Mouse (Mus musculus): Measurements from ENCODE around the gene Ampd3. TPM values are rescaled to one million over a fixed set of nuclear protein-coding genes. Genes with fewer than 3 reads are reported as not detected.

Ampd3 gene
- polyA plus RNA-seq, 2 experiments: 7.0 to 7.1 TPM

DNA sequence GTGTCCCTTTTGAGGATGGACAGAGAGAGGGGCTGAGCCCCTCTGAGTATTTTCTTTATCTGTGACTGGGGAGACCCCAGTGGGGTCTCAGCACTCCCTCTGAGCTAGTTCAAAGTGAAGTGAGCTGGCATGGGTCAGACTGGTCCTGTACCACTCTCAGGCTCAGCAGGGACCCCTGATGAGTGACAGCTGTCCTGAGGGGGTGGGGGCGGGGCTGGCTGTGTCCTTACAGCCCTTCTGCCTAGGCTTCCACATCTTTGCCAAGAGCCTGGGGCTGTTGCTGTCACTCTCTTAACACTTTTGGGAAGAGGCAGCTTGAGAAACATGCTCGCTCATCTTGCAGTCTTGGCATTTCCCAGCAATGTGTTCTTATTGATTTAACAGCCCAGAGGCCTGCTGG is 27.8 kb upstream of the Ampd3 start:
- Histone ChIP-seq H3K4me1 (ENCODE audit: control insufficient read depth, insufficient read depth, low read length) (peaks cover 7% of the 10 kb centered on the region; the same call in 1 of the 2 replicates), H3K27ac (replicated peaks; ENCODE audit: low read depth, low read length) (no peak overlapping the region), H3K9ac (ENCODE audit: low read depth, low read length, severe bottlenecking) (no peak overlapping the region), H3K27me3 (ENCODE audit: control insufficient read depth, insufficient read depth, low read length) (no peaks in the 10 kb centered on the region), H3K4me3 (replicated peaks; ENCODE audit: low read length) (no peak overlapping the region), H3K9me3 (ENCODE audit: control insufficient read depth, low read length) (no peaks in the 10 kb centered on the region), H3K4me2 (replicated peaks; ENCODE audit: low read depth, low read length, severe bottlenecking) (no peak overlapping the region), H3K36me3 (ENCODE audit: control insufficient read depth, insufficient read depth, low read length) (no peaks in the 10 kb centered on the region)
- no peak for ATAC-seq (ENCODE audit: low FRiP score, low read depth)
- WGBS: 28% methylated on average over 2 of the region's 2 CpGs
- no peak for TF ChIP-seq POLR2A (IDR thresholded peaks at IDR 0.05; ENCODE audit: borderline replicate concordance, extremely low read depth, insufficient read depth, insufficient read length)
- DNase-seq (ENCODE audit: low spot score): peak; percentile 38

DNA sequence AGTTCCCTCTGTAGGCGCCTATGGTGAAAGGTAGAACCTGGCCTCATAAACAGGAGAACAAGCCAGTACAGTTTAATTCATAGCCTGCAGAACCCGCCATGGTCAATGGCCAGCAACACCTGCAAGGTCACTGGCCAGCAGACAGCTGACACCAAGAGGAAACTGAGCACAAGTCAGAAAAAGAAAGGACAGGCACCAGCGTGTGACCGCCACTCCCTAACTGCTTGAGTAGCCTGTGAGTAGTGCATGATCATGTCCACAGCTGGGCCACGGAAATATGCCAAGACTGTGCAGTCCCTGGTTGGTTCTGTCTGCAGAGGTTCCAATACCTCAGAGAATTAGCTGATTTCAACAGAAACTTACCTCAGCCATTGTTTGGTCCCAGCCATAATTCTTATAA is 26.0 kb upstream of the Ampd3 start:
- H3K9me3 ChIP-seq (ENCODE audit: control insufficient read depth, low read length): no peaks in the 10 kb centered on the region
- H3K4me1 ChIP-seq (ENCODE audit: control insufficient read depth, insufficient read depth, low read length): peaks cover 7% of the 10 kb centered on the region; the same call in 1 of the 2 replicates
- TF ChIP-seq POLR2A (IDR thresholded peaks at IDR 0.05; ENCODE audit: borderline replicate concordance, extremely low read depth, insufficient read depth, insufficient read length): no peak
- H3K36me3 ChIP-seq (ENCODE audit: control insufficient read depth, insufficient read depth, low read length): no peaks in the 10 kb centered on the region
- no peak overlapping the region for H3K9ac ChIP-seq (ENCODE audit: low read depth, low read length, severe bottlenecking)
- H3K27ac ChIP-seq (replicated peaks; ENCODE audit: low read depth, low read length): no peak overlapping the region
- no peak for ATAC-seq (ENCODE audit: low FRiP score, low read depth)
- no peak overlapping the region for H3K4me2 ChIP-seq (replicated peaks; ENCODE audit: low read depth, low read length, severe bottlenecking)
- 79% methylated on average over 5 of the region's 5 CpGs for WGBS
- no peak for DNase-seq (ENCODE audit: low spot score)
- no peak overlapping the region for H3K4me3 ChIP-seq (replicated peaks; ENCODE audit: low read length)
- H3K27me3 ChIP-seq (ENCODE audit: control insufficient read depth, insufficient read depth, low read length): no peaks in the 10 kb centered on the region

DNA sequence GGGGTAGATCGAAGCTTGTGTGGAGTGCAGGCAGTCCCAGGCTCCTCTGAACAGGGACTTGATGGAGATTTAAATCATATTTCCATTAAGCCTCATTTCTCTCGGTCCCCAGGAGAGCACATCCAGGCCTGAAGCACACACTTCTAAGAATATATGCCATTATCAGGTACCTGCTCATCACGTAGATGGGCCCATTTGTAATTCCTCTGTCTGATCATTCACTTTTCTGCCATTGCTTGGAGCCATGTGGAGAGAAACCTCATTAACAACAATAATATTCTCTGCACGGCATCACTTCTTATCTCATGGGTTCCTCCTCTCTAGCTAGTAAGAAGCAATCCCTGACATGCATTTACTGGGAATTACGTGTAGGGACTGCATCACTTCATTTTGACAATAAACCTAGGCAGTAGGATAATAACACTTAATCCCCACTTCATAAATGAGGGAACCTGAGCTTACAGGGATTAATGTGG is 21.9 kb upstream of the Ampd3 start:
- TF ChIP-seq POLR2A (IDR thresholded peaks at IDR 0.05; ENCODE audit: borderline replicate concordance, extremely low read depth, insufficient read depth, insufficient read length): no peak
- Histone ChIP-seq H3K4me3 (replicated peaks; ENCODE audit: low read length) (no peak overlapping the region), H3K4me2 (replicated peaks; ENCODE audit: low read depth, low read length, severe bottlenecking) (no peak overlapping the region), H3K9ac (ENCODE audit: low read depth, low read length, severe bottlenecking) (no peak overlapping the region), H3K4me1 (ENCODE audit: control insufficient read depth, insufficient read depth, low read length) (no peaks in the 10 kb centered on the region), H3K27ac (replicated peaks; ENCODE audit: low read depth, low read length) (no peak overlapping the region), H3K27me3 (ENCODE audit: control insufficient read depth, insufficient read depth, low read length) (no peaks in the 10 kb centered on the region), H3K9me3 (ENCODE audit: control insufficient read depth, low read length) (no peaks in the 10 kb centered on the region), H3K36me3 (ENCODE audit: control insufficient read depth, insufficient read depth, low read length) (no peaks in the 10 kb centered on the region)
- no peak for ATAC-seq (ENCODE audit: low FRiP score, low read depth)
- DNase-seq (ENCODE audit: low spot score): no peak
- WGBS: 63% methylated on average over 5 of the region's 5 CpGs

DNA sequence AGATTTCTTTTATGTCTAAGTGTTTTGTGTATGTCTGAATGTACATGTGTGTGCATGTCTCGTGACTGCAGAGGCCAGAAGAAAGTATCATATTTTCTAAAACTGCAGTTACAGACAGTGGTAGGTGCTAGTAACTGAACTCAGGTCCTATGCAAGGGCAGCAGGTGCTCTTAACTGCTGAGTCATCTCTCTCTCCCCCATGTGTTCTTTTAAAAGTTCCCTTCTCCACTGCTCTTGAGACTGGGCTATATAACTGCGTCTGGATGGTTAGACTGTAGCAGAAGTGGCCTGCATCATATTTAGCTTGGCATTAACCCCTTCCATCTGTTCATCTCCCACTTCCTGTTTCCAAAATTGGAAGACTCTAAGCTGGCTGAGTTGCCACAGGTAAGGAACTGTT is 21.2 kb upstream of the Ampd3 start:
- DNase-seq (ENCODE audit: low spot score) (no peak), ATAC-seq (ENCODE audit: low FRiP score, low read depth) (no peak)
- Histone ChIP-seq H3K9me3 (ENCODE audit: control insufficient read depth, low read length) (no peaks in the 10 kb centered on the region), H3K9ac (ENCODE audit: low read depth, low read length, severe bottlenecking) (no peak overlapping the region), H3K4me2 (replicated peaks; ENCODE audit: low read depth, low read length, severe bottlenecking) (no peak overlapping the region), H3K27ac (replicated peaks; ENCODE audit: low read depth, low read length) (no peak overlapping the region), H3K4me1 (ENCODE audit: control insufficient read depth, insufficient read depth, low read length) (no peaks in the 10 kb centered on the region), H3K36me3 (ENCODE audit: control insufficient read depth, insufficient read depth, low read length) (no peaks in the 10 kb centered on the region), H3K27me3 (ENCODE audit: control insufficient read depth, insufficient read depth, low read length) (no peaks in the 10 kb centered on the region), H3K4me3 (replicated peaks; ENCODE audit: low read length) (no peak overlapping the region)
- TF ChIP-seq POLR2A (IDR thresholded peaks at IDR 0.05; ENCODE audit: borderline replicate concordance, extremely low read depth, insufficient read depth, insufficient read length): no peak
- WGBS: 54% methylated on average over 2 of the region's 2 CpGs

DNA sequence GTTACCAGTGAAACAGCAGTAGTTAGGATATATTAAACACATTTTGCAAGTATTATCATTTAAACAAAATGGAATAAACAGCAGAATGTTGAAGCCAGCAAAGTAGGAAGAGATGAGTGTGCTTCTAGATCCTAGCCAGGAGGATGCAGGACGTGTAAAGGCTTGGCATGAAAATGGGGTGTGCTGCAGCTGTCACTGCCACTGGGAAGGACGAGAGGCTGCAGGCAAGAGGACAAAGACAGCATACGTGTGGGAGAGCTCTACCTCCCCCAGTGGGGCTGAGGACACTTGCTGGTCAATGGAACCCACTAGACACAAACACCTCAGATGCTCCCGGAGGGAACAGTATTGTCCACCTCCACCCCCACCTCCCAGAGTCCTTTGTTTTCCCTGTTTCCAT is 17.2 kb upstream of the Ampd3 start:
- no peak overlapping the region for H3K27ac ChIP-seq (replicated peaks; ENCODE audit: low read depth, low read length)
- no peak for TF ChIP-seq POLR2A (IDR thresholded peaks at IDR 0.05; ENCODE audit: borderline replicate concordance, extremely low read depth, insufficient read depth, insufficient read length)

DNA sequence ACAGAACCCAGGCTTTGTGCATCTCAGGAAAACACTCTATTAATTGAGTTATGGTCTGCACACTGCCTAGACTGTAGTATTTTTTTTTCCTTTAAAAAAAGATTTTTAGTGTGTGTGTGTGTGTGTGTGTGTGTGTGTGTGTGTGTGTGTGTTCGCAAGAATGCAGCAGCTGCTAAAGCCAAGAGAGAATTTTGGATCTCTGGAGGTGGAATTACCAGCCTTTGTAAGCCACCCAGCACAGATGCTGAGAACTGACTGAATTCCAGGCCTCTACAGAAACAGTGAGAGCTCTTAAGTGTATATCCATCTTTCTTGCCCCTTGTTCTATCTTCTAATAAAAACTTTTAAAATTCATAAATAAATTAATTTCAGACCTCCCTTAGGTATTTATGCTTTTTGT is 16.4 kb upstream of the Ampd3 start:
- WGBS: 90% methylated on average over 1 of the region's 1 CpGs
- Histone ChIP-seq H3K27me3 (ENCODE audit: control insufficient read depth, insufficient read depth, low read length) (no peaks in the 10 kb centered on the region), H3K4me1 (ENCODE audit: control insufficient read depth, insufficient read depth, low read length) (peaks cover 10% of the 10 kb centered on the region; the same call in 1 of the 2 replicates), H3K9ac (ENCODE audit: low read depth, low read length, severe bottlenecking) (no peak overlapping the region), H3K36me3 (ENCODE audit: control insufficient read depth, insufficient read depth, low read length) (no peaks in the 10 kb centered on the region), H3K9me3 (ENCODE audit: control insufficient read depth, low read length) (no peaks in the 10 kb centered on the region), H3K4me3 (replicated peaks; ENCODE audit: low read length) (no peak overlapping the region), H3K4me2 (replicated peaks; ENCODE audit: low read depth, low read length, severe bottlenecking) (no peak overlapping the region), H3K27ac (replicated peaks; ENCODE audit: low read depth, low read length) (no peak overlapping the region)
- DNase-seq (ENCODE audit: low spot score): no peak
- no peak for TF ChIP-seq POLR2A (IDR thresholded peaks at IDR 0.05; ENCODE audit: borderline replicate concordance, extremely low read depth, insufficient read depth, insufficient read length)
- ATAC-seq (ENCODE audit: low FRiP score, low read depth): no peak; the same call in 1 of the 2 replicates

More for the DNA sequence above, 17.2 kb upstream of the Ampd3 start:
- Histone ChIP-seq H3K36me3 (ENCODE audit: control insufficient read depth, insufficient read depth, low read length) (no peaks in the 10 kb centered on the region), H3K4me1 (ENCODE audit: control insufficient read depth, insufficient read depth, low read length) (peaks cover 10% of the 10 kb centered on the region; the same call in 1 of the 2 replicates), H3K9ac (ENCODE audit: low read depth, low read length, severe bottlenecking) (no peak overlapping the region), H3K4me2 (replicated peaks; ENCODE audit: low read depth, low read length, severe bottlenecking) (no peak overlapping the region), H3K9me3 (ENCODE audit: control insufficient read depth, low read length) (no peaks in the 10 kb centered on the region), H3K27me3 (ENCODE audit: control insufficient read depth, insufficient read depth, low read length) (no peaks in the 10 kb centered on the region), H3K4me3 (replicated peaks; ENCODE audit: low read length) (no peak overlapping the region)
- DNase-seq (ENCODE audit: low spot score) (no peak), ATAC-seq (ENCODE audit: low FRiP score, low read depth) (no peak)
- WGBS: 60% methylated on average over 4 of the region's 4 CpGs

Measured in limb, embryonic 14.5 days (tissue).